Mouse (Mus musculus): ENCODE data around the gene Mcm8. TPM values are rescaled to one million over a fixed set of nuclear protein-coding genes. Genes with fewer than 3 reads are reported as not detected.
A peak's percentile ranks its signal among the peaks of the same experiment; 100 is the strongest.

The Mcm8 gene
- polyA plus RNA-seq, 1 experiment from 2014 or later: 21.4 TPM

- Histone ChIP-seq H3K27me3 (ENCODE audit: control insufficient read depth, insufficient read depth, low read length) (peaks cover 32% of the 10 kb centered on the region), H3K9ac (ENCODE audit: low read depth, low read length) (peak within 1 kb of the TSS; percentile 53; the same call in 1 of the 2 replicates), H3K27ac (ENCODE audit: low read depth, low read length) (no peak within 1 kb of the TSS), H3K4me3 (ENCODE audit: low read length) (peak within 1 kb of the TSS; percentile 51), H3K9me3 (ENCODE audit: control insufficient read depth, low read length) (no peaks in the 10 kb centered on the region), H3K4me1 (ENCODE audit: control insufficient read depth, insufficient read depth, low read length) (peaks cover 29% of the 10 kb centered on the region), H3K4me2 (replicated peaks; ENCODE audit: low read depth, low read length) (peak within 1 kb of the TSS; percentile 99), H3K36me3 (ENCODE audit: control insufficient read depth, insufficient read depth, low read length) (no peaks in the 10 kb centered on the region)
- 13% methylated on average over 12 of the region's 12 CpGs for WGBS
- ATAC-seq (ENCODE audit: low FRiP score, low TSS enrichment): peak; percentile 44
Observed at GRCm38 (mm10) chr2:132880844-132881645, 65.1 kb downstream of the Mcm8 start, which contains the start of gene Lrrn4. TSS of gene Lrrn4 (minus strand) at chr2:132880891.

DNA sequence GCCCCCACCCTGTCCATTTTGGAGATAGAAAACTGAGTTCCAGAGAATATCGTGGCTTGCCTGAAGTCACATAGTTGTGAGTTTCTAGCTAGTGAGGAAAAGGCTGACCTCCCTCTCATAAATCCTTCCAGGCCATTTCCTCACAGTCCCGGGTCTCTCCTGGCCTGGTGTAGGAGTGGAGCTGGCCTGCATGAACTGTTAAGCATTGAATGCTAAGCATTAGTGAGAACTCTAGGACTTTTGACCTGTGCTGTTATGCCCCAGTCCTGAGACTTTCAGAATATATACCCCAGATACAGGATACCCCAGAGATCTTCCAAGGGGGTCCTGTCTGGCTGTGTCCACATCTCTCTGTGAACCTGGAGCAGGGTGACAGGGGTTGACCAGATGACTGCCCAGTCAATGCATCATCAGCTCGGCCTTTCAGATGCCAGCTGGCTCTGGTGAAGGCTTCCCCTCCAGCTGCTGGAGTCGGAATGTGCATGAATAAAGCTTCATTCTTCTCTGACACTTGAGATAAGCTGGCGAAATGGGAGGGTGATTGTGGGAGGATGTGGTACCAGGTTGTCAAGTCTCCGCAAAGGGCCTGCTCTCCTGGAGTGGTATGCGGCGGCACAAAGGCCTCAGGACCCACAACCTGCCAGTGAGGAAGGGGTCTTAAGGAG, 68.5 kb downstream of the Mcm8 start:
- WGBS: 25% methylated on average over 8 of the region's 8 CpGs

GRCm38 (mm10) chr2:132885312-132885711, 69.4 kb downstream of the Mcm8 start:
- no peaks in the 10 kb centered on the region for H3K9me3 ChIP-seq (ENCODE audit: control insufficient read depth, low read length)
- no peak overlapping the region for H3K27ac ChIP-seq (ENCODE audit: low read depth, low read length)
- H3K4me3 ChIP-seq (ENCODE audit: low read length): no peak overlapping the region
- no peak for ATAC-seq (ENCODE audit: low FRiP score, low TSS enrichment)
- H3K4me2 ChIP-seq (replicated peaks; ENCODE audit: low read depth, low read length): no peak overlapping the region
- peaks cover 17% of the 10 kb centered on the region for H3K4me1 ChIP-seq (ENCODE audit: control insufficient read depth, insufficient read depth, low read length)
- peaks cover 7% of the 10 kb centered on the region for H3K27me3 ChIP-seq (ENCODE audit: control insufficient read depth, insufficient read depth, low read length)
- no peaks in the 10 kb centered on the region for H3K36me3 ChIP-seq (ENCODE audit: control insufficient read depth, insufficient read depth, low read length)
- no peak overlapping the region for H3K9ac ChIP-seq (ENCODE audit: low read depth, low read length)
- 90% methylated on average over 7 of the region's 7 CpGs for WGBS

More for the DNA sequence above, 68.5 kb downstream of the Mcm8 start:
- Histone ChIP-seq H3K27me3 (ENCODE audit: control insufficient read depth, insufficient read depth, low read length) (peaks cover 15% of the 10 kb centered on the region), H3K4me1 (ENCODE audit: control insufficient read depth, insufficient read depth, low read length) (peaks cover 22% of the 10 kb centered on the region), H3K9ac (ENCODE audit: low read depth, low read length) (no peak overlapping the region), H3K4me2 (replicated peaks; ENCODE audit: low read depth, low read length) (no peak overlapping the region), H3K4me3 (ENCODE audit: low read length) (no peak overlapping the region), H3K36me3 (ENCODE audit: control insufficient read depth, insufficient read depth, low read length) (no peaks in the 10 kb centered on the region), H3K27ac (ENCODE audit: low read depth, low read length) (no peak overlapping the region), H3K9me3 (ENCODE audit: control insufficient read depth, low read length) (no peaks in the 10 kb centered on the region)
- peak; percentile 56 for ATAC-seq (ENCODE audit: low FRiP score, low TSS enrichment)

Other genes starting within 250 kb of the Mcm8 start
- gene Gpcpd1, start 228.4 kb upstream of the Mcm8 start, polyA plus RNA-seq (2014; fragmentation: Nextera tagmentation; extraction: Ambion mirVana): 37.4 and 42.8 TPM in 2 replicates
- gene Shld1, start 129.2 kb upstream of the Mcm8 start, polyA plus RNA-seq (2014; fragmentation: Nextera tagmentation; extraction: Ambion mirVana): 17.3 and 18.2 TPM in 2 replicates
- 0.13 and 0.32 TPM in 2 replicates for gene Chgb, start 34.9 kb upstream of the Mcm8 start, polyA plus RNA-seq (2014; fragmentation: Nextera tagmentation; extraction: Ambion mirVana)
- gene Trmt6, start 86 bp upstream of the Mcm8 start, polyA plus RNA-seq (2014; fragmentation: Nextera tagmentation; extraction: Ambion mirVana): 37.1 and 37.2 TPM in 2 replicates
- gene Crls1, start 30.5 kb downstream of the Mcm8 start, polyA plus RNA-seq (2014; fragmentation: Nextera tagmentation; extraction: Ambion mirVana): 16.4 and 18.9 TPM in 2 replicates
- gene Lrrn4, start 64.8 kb downstream of the Mcm8 start, polyA plus RNA-seq (2014; fragmentation: Nextera tagmentation; extraction: Ambion mirVana): 0.47 and 0.55 TPM in 2 replicates
- gene Fermt1, start 129.8 kb downstream of the Mcm8 start, polyA plus RNA-seq (2014; fragmentation: Nextera tagmentation; extraction: Ambion mirVana): 12.4 and 15.9 TPM in 2 replicates